Mouse (Mus musculus): ENCODE measurements around the gene Dusp19. TPM values are rescaled to one million over a fixed set of nuclear protein-coding genes. Genes with fewer than 3 reads are reported as not detected.

The Dusp19 gene
- polyA plus RNA-seq, 2 experiments, result 15.0 to 19.1 TPM

DNA sequence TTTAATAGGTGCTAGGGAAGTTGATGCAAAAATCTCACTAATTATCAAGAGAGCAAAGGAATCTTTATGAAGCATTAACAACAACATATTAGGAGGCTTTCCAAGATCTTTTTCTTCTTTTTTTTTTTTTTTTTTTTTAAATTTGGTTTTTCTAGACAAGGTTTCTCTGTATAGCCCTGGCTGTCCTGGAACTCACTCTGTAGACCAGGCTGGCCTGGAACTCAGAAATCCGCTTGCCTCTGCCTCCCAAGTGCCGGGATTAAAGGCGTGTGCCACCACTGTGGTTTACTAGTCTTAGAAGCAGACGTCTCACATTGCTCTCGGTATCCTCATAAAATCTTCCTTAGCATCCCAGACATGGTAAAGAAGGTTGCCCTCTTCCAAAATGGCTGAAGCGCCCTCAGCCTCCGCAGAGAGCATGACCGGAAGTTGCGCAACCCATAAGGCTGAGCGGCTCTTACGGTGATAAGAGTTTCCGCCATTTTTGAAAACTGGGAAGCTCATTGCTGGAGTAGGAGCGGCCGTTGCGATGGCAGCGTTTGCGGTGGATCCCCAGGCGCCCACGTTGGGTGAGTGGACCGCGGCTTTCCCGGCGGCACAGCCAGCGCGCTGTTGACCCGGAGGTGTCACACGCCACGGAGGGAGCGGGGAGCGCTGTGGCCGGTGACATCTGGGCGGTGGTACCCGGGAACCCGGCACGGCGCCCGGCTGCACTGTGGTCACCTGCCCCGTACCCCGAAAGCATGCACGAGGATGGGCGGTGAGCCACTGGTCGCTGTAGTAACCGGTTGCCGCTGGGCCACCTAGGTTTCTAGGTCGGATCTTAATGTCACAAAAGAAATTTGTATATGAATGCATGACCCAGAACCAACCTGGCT, 21.8 kb downstream of the Dusp19 start:
- ATAC-seq (ENCODE audit: low FRiP score, low read depth) (peak; percentile 97), DNase-seq (ENCODE audit: low spot score) (peak; percentile 95)
- WGBS, result under 1% methylated on average over 45 of the region's 45 CpGs
- Histone ChIP-seq H3K4me2 (replicated peaks; ENCODE audit: low read depth, low read length, severe bottlenecking) (peak overlapping the region; percentile 61), H3K9ac (ENCODE audit: low read depth, low read length, severe bottlenecking) (peak overlapping the region; percentile 72), H3K4me1 (ENCODE audit: control insufficient read depth, insufficient read depth, low read length) (peaks cover 4% of the 10 kb centered on the region; the same call in 1 of the 2 replicates), H3K27ac (replicated peaks; ENCODE audit: low read depth, low read length) (no peak overlapping the region; the same call in 1 of the 2 replicates), H3K4me3 (replicated peaks; ENCODE audit: low read length) (peak overlapping the region; percentile 85), H3K27me3 (ENCODE audit: control insufficient read depth, insufficient read depth, low read length) (no peaks in the 10 kb centered on the region), H3K36me3 (ENCODE audit: control insufficient read depth, insufficient read depth, low read length) (peaks cover 12% of the 10 kb centered on the region), H3K9me3 (ENCODE audit: control insufficient read depth, low read length) (no peaks in the 10 kb centered on the region)
- TF ChIP-seq POLR2A (IDR thresholded peaks at IDR 0.05; ENCODE audit: borderline replicate concordance, extremely low read depth, insufficient read depth, insufficient read length), result no peak

DNA sequence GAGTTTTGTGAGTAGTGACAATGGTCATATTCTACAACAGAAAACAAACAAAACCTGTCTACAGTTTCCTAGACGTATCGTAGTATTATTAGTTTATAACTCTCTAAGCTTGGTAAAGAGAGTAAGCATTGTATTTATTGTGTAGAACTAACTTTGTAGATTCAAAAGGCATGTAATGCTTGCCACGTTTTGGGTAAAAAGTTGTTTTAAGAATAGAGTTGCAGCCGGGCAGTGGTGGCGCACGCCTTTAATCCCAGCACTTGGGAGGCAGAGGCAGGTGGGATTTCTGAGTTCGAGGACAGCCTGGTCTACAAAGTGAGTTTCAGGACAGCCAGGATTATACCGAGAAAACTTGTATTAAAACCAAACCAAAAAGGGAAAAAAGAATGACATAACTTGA, 22.6 kb downstream of the Dusp19 start:
- no peak overlapping the region for H3K27ac ChIP-seq (replicated peaks; ENCODE audit: low read depth, low read length)
- no peak for TF ChIP-seq POLR2A (IDR thresholded peaks at IDR 0.05; ENCODE audit: borderline replicate concordance, extremely low read depth, insufficient read depth, insufficient read length)
- no peaks in the 10 kb centered on the region for H3K9me3 ChIP-seq (ENCODE audit: control insufficient read depth, low read length)
- peak overlapping the region; percentile 61 for H3K4me2 ChIP-seq (replicated peaks; ENCODE audit: low read depth, low read length, severe bottlenecking)
- peaks cover 4% of the 10 kb centered on the region; the same call in 1 of the 2 replicates for H3K4me1 ChIP-seq (ENCODE audit: control insufficient read depth, insufficient read depth, low read length)
- peaks cover 19% of the 10 kb centered on the region for H3K36me3 ChIP-seq (ENCODE audit: control insufficient read depth, insufficient read depth, low read length)
- 20% methylated on average over 8 of the region's 8 CpGs for WGBS
- no peak for DNase-seq (ENCODE audit: low spot score)
- no peak for ATAC-seq (ENCODE audit: low FRiP score, low read depth)
- H3K9ac ChIP-seq (ENCODE audit: low read depth, low read length, severe bottlenecking), result peak overlapping the region; percentile 72
- peak overlapping the region; percentile 85 for H3K4me3 ChIP-seq (replicated peaks; ENCODE audit: low read length)
- H3K27me3 ChIP-seq (ENCODE audit: control insufficient read depth, insufficient read depth, low read length), result no peaks in the 10 kb centered on the region

DNA sequence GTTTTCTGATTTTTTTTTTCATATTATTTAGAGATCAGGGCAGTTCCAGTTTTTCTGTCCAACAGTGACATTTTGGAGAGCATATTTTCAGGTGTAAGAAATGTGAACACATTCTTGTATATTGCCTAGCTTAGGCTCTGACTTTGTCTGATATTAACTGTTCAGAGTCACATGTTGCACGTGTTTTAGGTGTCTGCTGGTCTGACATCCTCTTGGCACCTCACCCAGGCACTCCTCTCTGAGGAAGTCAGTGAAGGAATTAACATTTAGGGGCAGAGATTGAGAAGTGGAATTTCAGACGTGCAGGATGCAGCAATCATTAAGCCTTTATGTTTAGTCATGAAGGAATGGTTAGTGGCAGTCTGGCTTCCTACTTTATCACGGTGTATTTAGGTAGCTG, 23.0 kb downstream of the Dusp19 start:
- TF ChIP-seq POLR2A (IDR thresholded peaks at IDR 0.05; ENCODE audit: borderline replicate concordance, extremely low read depth, insufficient read depth, insufficient read length), result no peak
- no peak overlapping the region for H3K9ac ChIP-seq (ENCODE audit: low read depth, low read length, severe bottlenecking)
- H3K27ac ChIP-seq (replicated peaks; ENCODE audit: low read depth, low read length), result no peak overlapping the region
- peaks cover 22% of the 10 kb centered on the region for H3K36me3 ChIP-seq (ENCODE audit: control insufficient read depth, insufficient read depth, low read length)
- 63% methylated on average over 3 of the region's 3 CpGs for WGBS
- H3K9me3 ChIP-seq (ENCODE audit: control insufficient read depth, low read length), result no peaks in the 10 kb centered on the region
- peak overlapping the region; percentile 61 for H3K4me2 ChIP-seq (replicated peaks; ENCODE audit: low read depth, low read length, severe bottlenecking)
- peak overlapping the region; percentile 85; the same call in 1 of the 2 replicates for H3K4me3 ChIP-seq (replicated peaks; ENCODE audit: low read length)
- DNase-seq (ENCODE audit: low spot score), result no peak
- no peak for ATAC-seq (ENCODE audit: low FRiP score, low read depth)
- H3K4me1 ChIP-seq (ENCODE audit: control insufficient read depth, insufficient read depth, low read length), result peaks cover 4% of the 10 kb centered on the region; the same call in 1 of the 2 replicates
- no peaks in the 10 kb centered on the region for H3K27me3 ChIP-seq (ENCODE audit: control insufficient read depth, insufficient read depth, low read length)

DNA sequence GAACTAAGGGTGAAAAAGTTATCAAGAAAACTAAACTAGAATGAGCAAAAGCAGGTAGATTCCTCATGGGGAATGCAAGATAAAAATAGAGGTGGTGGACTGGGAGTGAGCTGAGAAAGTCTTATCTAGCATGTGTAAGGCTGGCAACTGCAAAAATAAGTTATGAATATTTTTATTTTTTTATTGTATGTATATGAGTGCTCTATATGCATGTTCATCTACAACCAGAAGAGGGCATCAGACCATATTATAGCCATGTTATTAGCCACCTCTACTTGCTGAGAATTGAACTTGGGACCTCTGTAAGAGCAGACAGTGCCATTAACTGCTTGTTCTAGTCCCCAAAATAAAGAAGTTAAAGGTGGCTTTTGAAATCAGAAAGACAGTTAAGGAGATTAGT, 44.6 kb downstream of the Dusp19 start:
- Histone ChIP-seq H3K27ac (replicated peaks; ENCODE audit: low read depth, low read length) (no peak overlapping the region), H3K36me3 (ENCODE audit: control insufficient read depth, insufficient read depth, low read length) (peaks cover 23% of the 10 kb centered on the region), H3K4me3 (replicated peaks; ENCODE audit: low read length) (no peak overlapping the region), H3K4me1 (ENCODE audit: control insufficient read depth, insufficient read depth, low read length) (no peaks in the 10 kb centered on the region), H3K4me2 (replicated peaks; ENCODE audit: low read depth, low read length, severe bottlenecking) (no peak overlapping the region), H3K9ac (ENCODE audit: low read depth, low read length, severe bottlenecking) (no peak overlapping the region), H3K27me3 (ENCODE audit: control insufficient read depth, insufficient read depth, low read length) (no peaks in the 10 kb centered on the region), H3K9me3 (ENCODE audit: control insufficient read depth, low read length) (no peaks in the 10 kb centered on the region)
- no peak for TF ChIP-seq POLR2A (IDR thresholded peaks at IDR 0.05; ENCODE audit: borderline replicate concordance, extremely low read depth, insufficient read depth, insufficient read length)
- DNase-seq (ENCODE audit: low spot score) (no peak), ATAC-seq (ENCODE audit: low FRiP score, low read depth) (no peak)

DNA sequence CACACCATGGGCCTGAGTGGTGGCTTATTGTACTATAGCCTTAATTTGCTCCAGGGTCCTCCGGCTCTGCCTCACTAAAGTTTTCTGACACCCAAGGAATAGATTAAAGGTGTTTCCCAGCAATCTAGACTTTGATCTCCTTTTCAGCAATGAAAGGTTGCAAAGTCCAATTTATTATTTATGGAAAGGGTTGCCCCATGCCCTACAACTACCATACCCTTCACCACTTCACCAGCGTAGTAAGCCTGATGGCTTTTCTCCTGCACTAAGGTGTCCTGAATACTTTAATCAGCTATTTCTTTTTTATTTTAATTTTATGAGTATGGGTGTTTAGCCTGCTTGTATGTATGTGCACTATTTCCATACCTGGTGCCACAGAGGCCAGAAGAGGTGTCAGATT, 45.8 kb downstream of the Dusp19 start:
- Histone ChIP-seq H3K36me3 (ENCODE audit: control insufficient read depth, insufficient read depth, low read length) (peaks cover 21% of the 10 kb centered on the region), H3K9me3 (ENCODE audit: control insufficient read depth, low read length) (no peaks in the 10 kb centered on the region), H3K27me3 (ENCODE audit: control insufficient read depth, insufficient read depth, low read length) (no peaks in the 10 kb centered on the region), H3K4me1 (ENCODE audit: control insufficient read depth, insufficient read depth, low read length) (no peaks in the 10 kb centered on the region), H3K9ac (ENCODE audit: low read depth, low read length, severe bottlenecking) (no peak overlapping the region), H3K27ac (replicated peaks; ENCODE audit: low read depth, low read length) (no peak overlapping the region), H3K4me3 (replicated peaks; ENCODE audit: low read length) (no peak overlapping the region), H3K4me2 (replicated peaks; ENCODE audit: low read depth, low read length, severe bottlenecking) (no peak overlapping the region)
- DNase-seq (ENCODE audit: low spot score), result no peak
- ATAC-seq (ENCODE audit: low FRiP score, low read depth), result no peak
- WGBS, result 90% methylated on average over 2 of the region's 2 CpGs
- no peak for TF ChIP-seq POLR2A (IDR thresholded peaks at IDR 0.05; ENCODE audit: borderline replicate concordance, extremely low read depth, insufficient read depth, insufficient read length)

Data from limb, embryonic 14.5 days (tissue).